Mouse (Mus musculus) CH12.LX (cell line): ENCODE data around the gene Pbx2.

Experiments
- POLR2A ChIP-seq: IDR thresholded peaks from 2 replicates; pipeline ENCODE4 v1.6.1; 2011; ENCODE audit warnings: low read depth, mild to moderate bottlenecking, improper control_type of control experiment, low read length
- RCOR1 ChIP-seq: conservative IDR thresholded peaks from 2 replicates; pipeline ENCODE4 v1.6.1; 2012; ENCODE audit warnings: low read depth, mild to moderate bottlenecking, inconsistent platforms, low read length, improper control_type of control experiment

DNA sequence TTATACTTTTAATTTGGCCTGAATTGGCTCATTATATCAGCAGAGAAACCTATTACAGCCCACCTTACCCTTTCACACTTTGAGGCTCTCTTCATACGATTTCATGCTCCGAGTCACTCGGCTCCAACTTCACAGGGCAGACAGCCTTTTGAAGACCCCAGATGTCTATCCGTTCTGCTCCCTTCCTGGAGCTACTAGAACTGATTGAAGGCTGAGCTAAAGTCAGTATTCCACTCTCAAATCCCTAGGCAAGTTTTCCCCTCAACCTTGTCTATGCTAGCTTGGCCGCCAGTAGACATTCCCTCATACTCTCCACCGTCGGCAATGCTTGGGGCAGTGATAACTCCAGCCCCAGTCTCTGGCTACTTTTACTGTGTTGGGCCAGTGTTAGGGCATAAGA, 1.9 kb upstream of the Pbx2 start:
- TF ChIP-seq POLR2A (no peak), RCOR1 (no peak)
